Mouse (Mus musculus) intestine, postnatal 0 days (tissue): ENCODE measurements around the gene Cd5l. TPM values are rescaled to one million over a fixed set of nuclear protein-coding genes. Genes with fewer than 3 reads are reported as not detected.
A peak's percentile ranks its signal among the peaks of the same experiment; 100 is the strongest.
"Not testable (repeated sequence)": the region's sequence is repeated elsewhere in the genome, so short reads cannot be mapped to it uniquely, and the experiment has no call there.

Experiments
- ATAC-seq: fragments of 200-750 bp; cut with Nextera tagmentation; 2 replicates; pipeline ENCODE4 v1.8.0; 2017; ENCODE audit warnings: mild to moderate bottlenecking, moderate TSS enrichment, moderate library complexity
- H3K27ac ChIP-seq: fragments of 300-500 bp; sonication (generic); 2 replicates; pipeline ENCODE4 v1.5.1; 2014; ENCODE audit warnings: mild to moderate bottlenecking, low read depth, low read length, moderate library complexity
- H3K27me3 ChIP-seq: fragments of 300-500 bp; sonication (generic); replicated peaks from 2 replicates; pipeline ENCODE4 v1.6.1; 2014; ENCODE audit warnings: low read length, mixed read lengths; ENCODE audit not compliant: control insufficient read depth, insufficient read depth
- H3K36me3 ChIP-seq: fragments of 300-500 bp; sonication (generic); 2 replicates; pipeline ENCODE4 v1.6.1; 2014; ENCODE audit warnings: mild to moderate bottlenecking, moderate library complexity; ENCODE audit not compliant: control insufficient read depth, insufficient read depth
- H3K4me1 ChIP-seq: fragments of 300-500 bp; sonication (generic); replicated peaks from 2 replicates; pipeline ENCODE4 v1.6.1; 2014; ENCODE audit warnings: antibody characterized with exemption, low read length, mixed read lengths; ENCODE audit not compliant: control insufficient read depth, insufficient read depth
- H3K4me2 ChIP-seq: fragments of 300-500 bp; sonication (generic); replicated peaks from 2 replicates; pipeline ENCODE4 v1.6.1; 2014; ENCODE audit warnings: low read depth, mild to moderate bottlenecking, moderate library complexity
- H3K4me3 ChIP-seq: fragments of 300-500 bp; sonication (generic); 2 replicates; pipeline ENCODE4 v1.5.1; 2014; ENCODE audit warnings: low read depth, low read length
- H3K9ac ChIP-seq: fragments of 300-500 bp; sonication (generic); 2 replicates; pipeline ENCODE4 v1.6.1; 2014; ENCODE audit warnings: mild to moderate bottlenecking, low read depth, low read length
- H3K9me3 ChIP-seq: fragments of 300-500 bp; sonication (generic); 2 replicates; pipeline ENCODE4 v1.6.1; 2016; ENCODE audit warnings: mixed run types; ENCODE audit not compliant: control insufficient read depth
- CTCF ChIP-seq: sonication (generic); IDR thresholded peaks from 2 replicates; pipeline ENCODE4 v1.5.1; 2016; ENCODE audit warnings: low read depth, mild to moderate bottlenecking, control low read depth, antibody characterized with exemption, moderate library complexity
- WGBS: fragments of 180-500 bp; shearing (Covaris S2); extraction: QIAGEN DNeasy Blood & Tissue Kit; methylation state at CpG from one replicate; pipeline ENCODE4 v1.1.7; 2014; 5-methylcytosine and 5-hydroxymethylcytosine counted together
- polyA plus RNA-seq: library from polyadenylated mRNA; unstranded; fragments of >200 nt; fragmentation: Nextera tagmentation; extraction: Ambion mirVana; gene quantifications from 2 replicates; pipeline ENCODE4 v1.2.1, GENCODE M21; 2015

The Cd5l gene
- polyA plus RNA-seq = not detected in 2 replicates

DNA sequence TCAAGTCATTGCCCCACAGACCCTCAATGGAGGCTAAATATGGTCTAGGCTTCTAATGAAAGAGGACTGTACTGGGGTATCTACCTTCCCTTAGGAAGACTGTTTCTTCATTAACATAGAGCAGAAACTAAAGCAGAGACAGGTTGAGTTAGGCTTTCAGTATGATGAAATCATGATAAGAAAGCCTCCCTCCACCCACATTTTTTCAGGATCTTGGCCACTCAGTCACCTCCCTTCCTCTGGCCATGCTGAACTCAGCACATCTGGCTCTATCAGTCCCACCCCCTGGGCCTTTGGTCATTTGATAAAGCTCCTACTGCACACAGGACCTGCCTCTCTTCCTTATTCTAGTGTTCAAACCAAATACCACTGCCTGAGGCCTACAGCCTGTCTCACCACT, at the start of gene Cd5l:
TSS of gene Cd5l (plus strand) at position 301 of the 400 bp plus-strand sequence.
- Histone ChIP-seq H3K9me3 (no peaks in the 10 kb centered on the region), H3K4me1 (no peaks in the 10 kb centered on the region), H3K4me3 (no peak within 1 kb of the TSS), H3K27ac (no peak within 1 kb of the TSS), H3K4me2 (no peak within 1 kb of the TSS), H3K36me3 (no peaks in the 10 kb centered on the region), H3K9ac (no peak within 1 kb of the TSS), H3K27me3 (no peaks in the 10 kb centered on the region)
- no peak for TF ChIP-seq CTCF
- ATAC-seq = no peak

DNA sequence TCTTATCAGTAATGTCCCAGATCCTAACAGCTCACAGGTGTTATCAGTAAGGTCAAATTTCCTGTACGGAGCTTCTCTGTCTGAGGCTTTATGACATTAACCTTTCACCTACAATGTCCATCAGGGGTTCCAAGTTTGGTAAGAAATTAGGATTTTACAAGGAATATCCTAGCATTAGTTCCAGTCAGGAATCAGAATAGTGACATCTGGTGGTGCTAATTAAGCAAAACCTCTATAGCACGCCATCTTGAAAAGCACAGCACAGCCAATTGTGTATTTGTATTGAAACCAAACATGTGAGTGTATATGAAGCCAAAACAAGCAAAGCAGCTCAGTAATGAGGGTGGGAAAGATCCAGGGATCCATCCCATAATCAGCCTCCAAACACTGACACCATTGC, 47.8 kb upstream of the Cd5l start:
- WGBS = 56% methylated on average over 2 of the region's 2 CpGs

DNA sequence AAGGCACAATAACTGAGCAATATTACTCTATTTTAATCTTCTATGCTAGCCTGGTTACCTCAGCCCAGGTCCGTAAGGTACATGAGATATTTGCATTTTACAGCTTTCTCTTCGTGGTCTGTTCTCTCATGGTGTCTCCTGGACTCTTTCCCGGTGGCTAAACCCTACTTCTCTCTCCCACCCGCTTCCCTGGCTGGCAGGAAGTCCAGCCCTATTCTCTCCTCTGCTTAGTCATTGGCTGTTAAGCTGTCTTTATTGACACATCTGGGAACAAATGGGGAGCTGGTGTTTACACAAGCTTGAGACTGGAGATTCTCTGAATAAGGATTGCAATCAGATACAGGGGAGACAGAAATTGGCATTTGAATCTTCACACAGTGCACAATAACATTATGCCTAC, 35.1 kb upstream of the Cd5l start:
- no peak overlapping the region for H3K4me3 ChIP-seq
- H3K4me1 ChIP-seq = no peaks in the 10 kb centered on the region
- H3K27me3 ChIP-seq = no peaks in the 10 kb centered on the region
- 49% methylated on average over 4 of the region's 4 CpGs for WGBS
- no peak overlapping the region for H3K9ac ChIP-seq
- H3K36me3 ChIP-seq = no peaks in the 10 kb centered on the region
- no peak overlapping the region for H3K4me2 ChIP-seq
- no peak overlapping the region for H3K27ac ChIP-seq
- no peak for TF ChIP-seq CTCF
- no peak for ATAC-seq
- H3K9me3 ChIP-seq = no peaks in the 10 kb centered on the region

More for the DNA sequence above, 47.8 kb upstream of the Cd5l start:
- Histone ChIP-seq H3K4me2 (no peak overlapping the region), H3K27ac (no peak overlapping the region), H3K4me3 (no peak overlapping the region), H3K4me1 (no peaks in the 10 kb centered on the region), H3K9me3 (no peaks in the 10 kb centered on the region), H3K27me3 (no peaks in the 10 kb centered on the region), H3K36me3 (no peaks in the 10 kb centered on the region), H3K9ac (no peak overlapping the region)
- peak; percentile 51 for TF ChIP-seq CTCF
- ATAC-seq = no peak

DNA sequence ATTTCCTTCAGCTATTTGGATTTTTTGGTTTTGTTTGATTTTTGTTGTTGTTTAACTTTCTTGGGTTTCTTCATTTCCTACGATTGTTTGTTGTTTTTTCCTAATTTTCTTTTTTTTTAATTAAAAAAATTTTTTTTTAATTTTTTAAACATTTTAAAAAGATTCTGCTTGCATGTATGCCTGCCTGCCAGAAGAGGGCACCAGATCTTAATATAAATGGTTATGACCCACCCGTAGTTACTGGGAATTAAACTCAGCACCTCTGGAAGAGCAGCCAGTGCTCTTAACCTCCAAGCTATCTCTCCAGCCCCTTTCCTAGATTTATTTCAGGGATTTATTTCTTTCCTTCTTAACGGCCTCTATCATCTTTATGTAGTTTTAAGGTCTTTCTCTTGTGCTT, 33.9 kb upstream of the Cd5l start:
- Histone ChIP-seq H3K4me3 (no peak overlapping the region), H3K27me3 (no peaks in the 10 kb centered on the region), H3K27ac (no peak overlapping the region), H3K4me1 (no peaks in the 10 kb centered on the region), H3K36me3 (no peaks in the 10 kb centered on the region), H3K9ac (no peak overlapping the region), H3K9me3 (no peaks in the 10 kb centered on the region), H3K4me2 (no peak overlapping the region)
- 14% methylated on average over 3 of the region's 3 CpGs for WGBS
- ATAC-seq = no peak
- TF ChIP-seq CTCF = peak; percentile 66

DNA sequence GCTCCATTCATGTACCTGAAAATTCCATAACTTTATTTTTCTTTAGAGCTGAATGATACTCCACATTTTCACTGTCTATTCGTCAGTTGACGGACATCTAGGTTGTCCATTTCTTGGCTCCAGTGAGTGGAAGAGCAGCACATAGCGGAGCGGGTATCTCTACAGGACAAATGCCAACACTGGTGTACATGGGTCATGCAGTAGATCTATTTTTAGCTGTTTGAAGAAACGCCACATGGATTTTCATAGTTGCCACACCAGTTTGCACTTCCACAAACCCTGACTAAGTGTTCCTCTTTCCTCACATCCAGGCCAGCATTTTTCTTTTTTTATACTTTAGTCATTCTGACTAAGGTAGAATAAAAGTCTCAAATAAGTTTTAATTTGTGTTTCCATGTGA, 19.8 kb upstream of the Cd5l start:
- Histone ChIP-seq H3K4me2 (no peak overlapping the region), H3K9ac (no peak overlapping the region), H3K4me3 (no peak overlapping the region), H3K36me3 (no peaks in the 10 kb centered on the region), H3K27me3 (no peaks in the 10 kb centered on the region), H3K9me3 (no peaks in the 10 kb centered on the region), H3K4me1 (no peaks in the 10 kb centered on the region), H3K27ac (no peak overlapping the region)
- WGBS = 85% methylated on average over 5 of the region's 5 CpGs
- no peak for TF ChIP-seq CTCF
- no peak for ATAC-seq

DNA sequence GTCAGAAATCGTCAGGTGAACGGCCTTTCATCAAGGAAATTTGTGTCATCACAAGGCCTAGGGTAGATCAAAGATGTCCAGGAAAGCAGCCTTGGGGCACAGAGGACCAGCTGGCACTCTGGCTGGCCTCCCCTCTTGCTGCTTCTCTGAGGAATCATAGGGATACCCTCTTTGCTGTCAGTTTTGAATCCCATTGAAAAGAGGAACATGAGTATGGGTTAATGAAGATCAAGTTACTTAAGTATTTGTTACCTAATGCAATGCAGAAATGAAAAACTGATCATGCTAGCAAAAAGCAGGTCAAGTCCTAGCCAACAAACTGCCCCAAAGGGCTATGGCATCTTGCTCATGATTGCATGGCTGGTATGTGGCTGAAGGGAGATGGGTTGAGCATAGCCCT, 6.7 kb upstream of the Cd5l start:
- not testable (repeated sequence) for H3K27me3 ChIP-seq, H3K9me3 ChIP-seq, H3K4me2 ChIP-seq, H3K4me3 ChIP-seq, ATAC-seq, H3K36me3 ChIP-seq, H3K9ac ChIP-seq, H3K27ac ChIP-seq, H3K4me1 ChIP-seq
- WGBS = 77% methylated on average over 2 of the region's 2 CpGs

DNA sequence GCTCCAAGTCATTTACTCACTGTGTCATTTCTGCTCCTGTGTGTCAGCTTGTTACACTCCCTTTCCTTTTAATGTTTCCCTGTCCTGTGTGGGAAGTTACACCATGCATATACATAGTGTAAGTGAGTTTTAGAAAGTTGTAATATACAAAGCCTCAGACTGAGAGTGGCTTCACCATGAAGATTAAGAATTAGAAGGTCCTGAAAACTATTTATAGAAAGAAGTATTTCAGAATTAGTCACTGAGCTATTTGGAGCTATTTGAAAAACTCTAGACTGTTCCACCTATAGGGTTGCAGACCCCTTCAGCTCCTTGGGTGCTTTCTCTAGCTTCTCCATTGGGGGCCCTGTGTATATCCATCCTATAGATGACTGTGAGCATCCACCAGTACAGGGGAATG, 1.5 kb downstream of the Cd5l start:
- H3K4me1 ChIP-seq = no peaks in the 10 kb centered on the region
- H3K27ac ChIP-seq = no peak overlapping the region
- H3K9ac ChIP-seq = no peak overlapping the region
- H3K4me2 ChIP-seq = no peak overlapping the region
- H3K9me3 ChIP-seq = no peaks in the 10 kb centered on the region
- H3K27me3 ChIP-seq = no peaks in the 10 kb centered on the region
- no peak overlapping the region for H3K4me3 ChIP-seq
- no peaks in the 10 kb centered on the region for H3K36me3 ChIP-seq
- TF ChIP-seq CTCF = no peak
- no peak for ATAC-seq
